Mouse (Mus musculus): ENCODE data around the gene Lrrn4cl. TPM values are rescaled to one million over a fixed set of nuclear protein-coding genes. Genes with fewer than 3 reads are reported as not detected.
"Not testable (repeated sequence)": the region's sequence is repeated elsewhere in the genome, so short reads cannot be mapped to it uniquely, and the experiment has no call there.

Lrrn4cl gene
- polyA plus RNA-seq, 1 experiment from 2014 or later, result 0.51 TPM

DNA sequence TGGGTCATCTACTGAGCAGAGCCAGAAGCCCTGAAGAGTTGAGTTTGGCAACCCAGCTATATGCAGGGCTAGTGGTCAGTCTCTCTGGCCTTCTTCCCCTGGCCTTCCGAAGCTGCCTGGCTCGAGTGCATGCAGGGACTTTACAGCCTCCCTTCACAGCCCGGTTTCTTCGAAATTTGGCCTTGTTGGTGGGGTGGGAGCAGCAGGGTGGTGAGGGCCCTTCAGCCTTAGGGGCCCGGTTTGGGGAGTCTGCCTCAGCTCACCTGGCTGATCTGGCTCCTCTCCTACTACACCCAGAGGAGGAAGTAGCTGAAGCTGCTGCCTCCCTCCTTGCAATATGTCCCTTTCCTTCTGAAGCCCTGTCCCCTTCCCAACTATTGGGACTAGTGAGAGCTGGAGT is 45.7 kb downstream of the Lrrn4cl start:
- not testable (repeated sequence) for H3K4me3 ChIP-seq, H3K9me3 ChIP-seq
- 85% methylated on average over 5 of the region's 5 CpGs for WGBS

GRCm38 (mm10) chr19:8897211-8897864 is 46.8 kb downstream of the Lrrn4cl start:
- DNase-seq (ENCODE audit: low spot score); H3K27me3 ChIP-seq (ENCODE audit: insufficient read depth, poor library complexity, severe bottlenecking); H3K9me3 ChIP-seq: not testable (repeated sequence)
- Histone ChIP-seq H3K36me3 (peaks cover 43% of the 10 kb centered on the region), H3K4me1 (peaks cover 39% of the 10 kb centered on the region), H3K27ac (peak overlapping the region; percentile 98), H3K4me3 (peak overlapping the region; percentile 98)
- WGBS, result 30% methylated on average over 21 of the region's 21 CpGs

More for the DNA sequence above, 45.7 kb downstream of the Lrrn4cl start:
- DNase-seq (ENCODE audit: low spot score); H3K27me3 ChIP-seq (ENCODE audit: insufficient read depth, poor library complexity, severe bottlenecking); H3K27ac ChIP-seq: not testable (repeated sequence)
- H3K4me1 ChIP-seq, result peaks cover 39% of the 10 kb centered on the region
- H3K36me3 ChIP-seq, result peaks cover 37% of the 10 kb centered on the region

DNA sequence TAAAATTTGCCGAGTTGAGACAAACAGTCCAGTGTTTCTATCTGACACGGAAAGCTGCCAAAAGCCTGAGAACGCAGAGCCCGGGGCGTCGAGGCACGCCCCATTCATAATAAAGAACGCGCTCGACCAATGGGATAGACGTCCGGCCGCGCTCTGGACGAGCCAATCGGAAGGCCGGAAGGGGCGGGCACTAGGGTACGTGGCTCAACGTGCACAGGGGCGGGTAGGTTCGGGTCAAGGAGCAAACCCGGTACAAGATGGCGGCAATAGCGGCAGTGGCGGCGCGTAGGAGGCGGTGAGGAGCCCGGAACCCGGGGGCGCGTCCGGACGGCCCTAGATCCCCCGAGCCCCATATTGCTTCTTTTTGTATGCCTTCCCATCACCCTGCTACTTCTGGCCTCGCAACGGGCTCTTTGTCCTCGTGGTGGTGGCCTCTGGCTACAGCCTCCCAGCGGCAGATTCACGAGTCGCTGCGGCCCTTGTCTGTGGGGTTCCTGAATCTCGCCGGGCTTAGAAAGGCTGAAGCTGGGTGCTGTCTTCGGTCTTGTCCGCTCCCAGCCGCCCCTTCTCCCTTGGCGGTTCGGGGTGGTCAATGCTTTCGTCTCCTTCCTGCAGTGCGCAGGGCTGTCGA is 47.4 kb downstream of the Lrrn4cl start, which contains the start of gene Ganab:
Gene Ganab, plus strand, starts transcription at position 207 of the 631 bp plus-strand sequence.
- peak; percentile 99 for DNase-seq (ENCODE audit: low spot score)
- no peaks in the 10 kb centered on the region for H3K9me3 ChIP-seq
- peaks cover 50% of the 10 kb centered on the region for H3K36me3 ChIP-seq
- peak within 1 kb of the TSS; percentile 98 for H3K27ac ChIP-seq
- under 1% methylated on average over 53 of the region's 53 CpGs for WGBS
- H3K27me3 ChIP-seq (ENCODE audit: insufficient read depth, poor library complexity, severe bottlenecking), result no peaks in the 10 kb centered on the region
- H3K4me3 ChIP-seq, result peak within 1 kb of the TSS; percentile 98
- peaks cover 39% of the 10 kb centered on the region for H3K4me1 ChIP-seq

DNA sequence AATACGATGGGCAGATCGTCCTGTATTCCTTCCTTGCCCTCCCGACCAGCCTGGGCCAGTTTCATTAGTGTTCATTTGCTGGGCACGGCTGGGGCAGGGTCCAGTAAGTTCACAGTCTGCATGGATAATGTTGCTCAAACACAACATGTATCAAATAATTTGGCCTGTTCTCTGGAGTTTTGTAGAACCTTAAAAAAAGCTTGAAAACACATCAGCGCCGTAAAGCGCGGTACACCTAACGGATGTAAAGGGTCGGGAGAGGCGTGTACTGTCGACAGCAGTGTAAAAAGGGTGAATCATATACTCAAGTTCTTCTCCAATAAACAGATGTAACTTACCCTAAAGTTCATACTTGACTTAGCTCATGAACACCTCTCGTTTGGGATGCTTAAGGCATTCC is 48.0 kb downstream of the Lrrn4cl start:
- Histone ChIP-seq H3K4me1 (peaks cover 37% of the 10 kb centered on the region), H3K9me3 (no peaks in the 10 kb centered on the region), H3K4me3 (peak overlapping the region; percentile 98), H3K36me3 (peaks cover 56% of the 10 kb centered on the region), H3K27ac (peak overlapping the region; percentile 98), H3K27me3 (ENCODE audit: insufficient read depth, poor library complexity, severe bottlenecking) (no peaks in the 10 kb centered on the region)
- DNase-seq (ENCODE audit: low spot score), result no peak
- WGBS, result 11% methylated on average over 13 of the region's 13 CpGs

DNA sequence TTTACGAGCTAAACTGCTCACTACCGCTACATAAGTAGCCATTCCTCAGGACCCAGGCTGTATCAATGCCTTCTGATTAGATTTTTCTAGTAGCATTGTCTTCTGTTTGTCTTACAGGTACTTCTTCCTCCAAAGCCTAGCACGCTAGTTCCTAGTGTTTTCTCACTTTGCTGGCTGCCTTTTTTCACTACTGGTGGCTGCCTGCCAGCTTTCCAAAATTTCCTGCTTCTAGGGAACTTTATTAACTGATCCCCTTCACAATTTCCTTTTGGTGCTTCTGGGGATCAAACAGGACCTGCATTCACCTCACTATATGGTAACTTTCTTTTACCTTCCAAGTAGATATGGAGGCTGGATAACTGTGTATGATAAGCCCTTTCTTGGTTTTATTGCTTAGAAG is 48.5 kb downstream of the Lrrn4cl start:
- Histone ChIP-seq H3K9me3 (no peaks in the 10 kb centered on the region), H3K27ac (peak overlapping the region; percentile 98; the same call in 1 of the 2 replicates), H3K27me3 (ENCODE audit: insufficient read depth, poor library complexity, severe bottlenecking) (no peaks in the 10 kb centered on the region), H3K4me3 (peak overlapping the region; percentile 98), H3K4me1 (peaks cover 33% of the 10 kb centered on the region), H3K36me3 (peaks cover 60% of the 10 kb centered on the region)
- WGBS, result 56% methylated on average over 3 of the region's 3 CpGs
- no peak for DNase-seq (ENCODE audit: low spot score)

DNA sequence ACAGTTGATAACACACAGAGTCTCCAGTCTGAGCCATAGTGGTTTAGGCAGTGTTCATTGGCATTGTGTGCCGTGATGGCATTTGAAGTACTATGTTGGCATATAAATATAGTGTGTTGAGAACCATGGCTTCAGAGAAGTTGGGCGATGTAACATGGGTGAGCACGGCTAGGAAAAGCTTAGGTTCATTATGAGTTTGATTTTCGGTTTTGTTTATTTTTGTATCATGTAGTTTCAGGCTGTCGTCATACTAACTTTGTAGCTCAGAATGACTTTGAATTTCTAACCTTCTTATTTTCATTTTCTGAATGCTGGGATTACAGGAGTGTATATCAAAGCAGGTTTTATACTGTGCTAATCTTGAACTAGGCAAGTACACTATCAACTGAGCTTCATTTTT is 52.8 kb downstream of the Lrrn4cl start:
- WGBS, result 93% methylated on average over 5 of the region's 5 CpGs
- Histone ChIP-seq H3K27me3 (ENCODE audit: insufficient read depth, poor library complexity, severe bottlenecking) (no peaks in the 10 kb centered on the region), H3K4me1 (peaks cover 9% of the 10 kb centered on the region), H3K9me3 (no peaks in the 10 kb centered on the region), H3K27ac (no peak overlapping the region), H3K4me3 (no peak overlapping the region), H3K36me3 (peaks cover 74% of the 10 kb centered on the region)
- DNase-seq (ENCODE audit: low spot score), result no peak

Small RNAs within 50 kb of the gene (microRNA-seq; reads per million reads assigned to microRNA genes)
- not detected for gene Mir5136

Other genes starting within 250 kb of the Lrrn4cl start
- 0.04 TPM in 1 of 2 replicates, not detected in the other for gene Slc22a6, start 232.7 kb upstream of the Lrrn4cl start, polyA plus RNA-seq (2016; fragmentation: Nextera tagmentation; extraction: Ambion mirVana)
- 0.04 TPM in 1 of 2 replicates, not detected in the other for gene Chrm1, start 187.0 kb upstream of the Lrrn4cl start, polyA plus RNA-seq (2016; fragmentation: Nextera tagmentation; extraction: Ambion mirVana)
- 91.8 and 104 TPM in 2 replicates for gene Slc3a2, start 127.4 kb upstream of the Lrrn4cl start, polyA plus RNA-seq (2016; fragmentation: Nextera tagmentation; extraction: Ambion mirVana)
- gene Wdr74, start 114.9 kb upstream of the Lrrn4cl start, polyA plus RNA-seq (2016; fragmentation: Nextera tagmentation; extraction: Ambion mirVana), result 76.6 and 101 TPM in 2 replicates
- 1.6 and 2.1 TPM in 2 replicates for gene 1700092M07Rik, start 110.0 kb upstream of the Lrrn4cl start, polyA plus RNA-seq (2016; fragmentation: Nextera tagmentation; extraction: Ambion mirVana)
- 83.1 and 91.1 TPM in 2 replicates for gene Stx5a, start 109.4 kb upstream of the Lrrn4cl start, polyA plus RNA-seq (2016; fragmentation: Nextera tagmentation; extraction: Ambion mirVana)
- gene Nxf1, start 93.7 kb upstream of the Lrrn4cl start, polyA plus RNA-seq (2016; fragmentation: Nextera tagmentation; extraction: Ambion mirVana), result 156 and 193 TPM in 2 replicates
- 134 and 136 TPM in 2 replicates for gene Tmem223, start 79.8 kb upstream of the Lrrn4cl start, polyA plus RNA-seq (2016; fragmentation: Nextera tagmentation; extraction: Ambion mirVana)
- 57.4 and 60.0 TPM in 2 replicates for gene Tmem179b, start 76.3 kb upstream of the Lrrn4cl start, polyA plus RNA-seq (2016; fragmentation: Nextera tagmentation; extraction: Ambion mirVana)
- gene Taf6l, start 64.4 kb upstream of the Lrrn4cl start, polyA plus RNA-seq (2016; fragmentation: Nextera tagmentation; extraction: Ambion mirVana), result 29.7 and 36.1 TPM in 2 replicates
- 159 and 172 TPM in 2 replicates for gene Polr2g, start 52.2 kb upstream of the Lrrn4cl start, polyA plus RNA-seq (2016; fragmentation: Nextera tagmentation; extraction: Ambion mirVana)
- 5.4 and 5.9 TPM in 2 replicates for gene Zbtb3, start 48.2 kb upstream of the Lrrn4cl start, polyA plus RNA-seq (2016; fragmentation: Nextera tagmentation; extraction: Ambion mirVana)
- 43.2 and 51.3 TPM in 2 replicates for gene Ttc9c, start 31.4 kb upstream of the Lrrn4cl start, polyA plus RNA-seq (2016; fragmentation: Nextera tagmentation; extraction: Ambion mirVana)
- gene Hnrnpul2, start 30.8 kb upstream of the Lrrn4cl start, polyA plus RNA-seq (2016; fragmentation: Nextera tagmentation; extraction: Ambion mirVana), result 2.8 and 4.6 TPM in 2 replicates
- not detected in 2 replicates for gene AC129217.1, start 21.0 kb upstream of the Lrrn4cl start, polyA plus RNA-seq (2016; fragmentation: Nextera tagmentation; extraction: Ambion mirVana)
- 46.2 and 51.1 TPM in 2 replicates for gene Bscl2, start 13.3 kb upstream of the Lrrn4cl start, polyA plus RNA-seq (2016; fragmentation: Nextera tagmentation; extraction: Ambion mirVana)
- 2.6 and 4.7 TPM in 2 replicates for gene Gng3, start 11.6 kb upstream of the Lrrn4cl start, polyA plus RNA-seq (2016; fragmentation: Nextera tagmentation; extraction: Ambion mirVana)
- 156 and 193 TPM in 2 replicates for gene Ubxn1, start 20.7 kb downstream of the Lrrn4cl start, polyA plus RNA-seq (2016; fragmentation: Nextera tagmentation; extraction: Ambion mirVana)
- gene Uqcc3, start 30.2 kb downstream of the Lrrn4cl start, polyA plus RNA-seq (2016; fragmentation: Nextera tagmentation; extraction: Ambion mirVana), result 58.9 and 59.4 TPM in 2 replicates
- 68.9 and 88.7 TPM in 2 replicates for gene Lbhd1, start 33.0 kb downstream of the Lrrn4cl start, polyA plus RNA-seq (2016; fragmentation: Nextera tagmentation; extraction: Ambion mirVana)
- not detected in 2 replicates for gene Gm49403, start 33.2 kb downstream of the Lrrn4cl start, polyA plus RNA-seq (2016; fragmentation: Nextera tagmentation; extraction: Ambion mirVana)
- gene 1810009A15Rik, start 38.1 kb downstream of the Lrrn4cl start, polyA plus RNA-seq (2016; fragmentation: Nextera tagmentation; extraction: Ambion mirVana), result 106 and 140 TPM in 2 replicates
- gene Gm49416, start 38.2 kb downstream of the Lrrn4cl start, polyA plus RNA-seq (2016; fragmentation: Nextera tagmentation; extraction: Ambion mirVana), result not detected in 2 replicates
- 35.8 and 39.0 TPM in 2 replicates for gene Ints5, start 42.2 kb downstream of the Lrrn4cl start, polyA plus RNA-seq (2016; fragmentation: Nextera tagmentation; extraction: Ambion mirVana)
- gene Ganab, start 47.3 kb downstream of the Lrrn4cl start, polyA plus RNA-seq (2016; fragmentation: Nextera tagmentation; extraction: Ambion mirVana), result 91.4 and 103 TPM in 2 replicates
- gene B3gat3, start 69.6 kb downstream of the Lrrn4cl start, polyA plus RNA-seq (2016; fragmentation: Nextera tagmentation; extraction: Ambion mirVana), result 52.0 and 57.9 TPM in 2 replicates
- gene Rom1, start 78.6 kb downstream of the Lrrn4cl start, polyA plus RNA-seq (2016; fragmentation: Nextera tagmentation; extraction: Ambion mirVana), result 3.2 and 5.2 TPM in 2 replicates
- gene Eml3, start 78.8 kb downstream of the Lrrn4cl start, polyA plus RNA-seq (2016; fragmentation: Nextera tagmentation; extraction: Ambion mirVana), result 17.4 and 24.4 TPM in 2 replicates
- gene Mta2, start 91.1 kb downstream of the Lrrn4cl start, polyA plus RNA-seq (2016; fragmentation: Nextera tagmentation; extraction: Ambion mirVana), result 113 and 140 TPM in 2 replicates
- gene Tut1, start 103.1 kb downstream of the Lrrn4cl start, polyA plus RNA-seq (2016; fragmentation: Nextera tagmentation; extraction: Ambion mirVana), result 25.7 and 32.8 TPM in 2 replicates
- 378 and 459 TPM in 2 replicates for gene Eef1g, start 116.3 kb downstream of the Lrrn4cl start, polyA plus RNA-seq (2016; fragmentation: Nextera tagmentation; extraction: Ambion mirVana)
- 15.1 and 19.4 TPM in 2 replicates for gene Ahnak, start 138.5 kb downstream of the Lrrn4cl start, polyA plus RNA-seq (2016; fragmentation: Nextera tagmentation; extraction: Ambion mirVana)
- not detected in 2 replicates for gene Scgb1a1, start 237.2 kb downstream of the Lrrn4cl start, polyA plus RNA-seq (2016; fragmentation: Nextera tagmentation; extraction: Ambion mirVana)